Mouse (Mus musculus): ENCODE data around the gene Maml2.

Gene Maml2

GRCm38 (mm10) chr9:13314577-13315004, 16.8 kb downstream of the Maml2 start:
- Histone ChIP-seq H3K4me1 (replicated peaks; ENCODE audit: low read depth, low read length) (no peaks in the 10 kb centered on the region), H3K9me3 (ENCODE audit: low read length) (no peaks in the 10 kb centered on the region), H3K27me3 (ENCODE audit: insufficient read depth, low read length) (no peaks in the 10 kb centered on the region), H3K4me3 (replicated peaks; ENCODE audit: low read length) (no peak overlapping the region), H3K36me3 (ENCODE audit: insufficient read depth, low read length) (no peaks in the 10 kb centered on the region)
- TF ChIP-seq POU5F1 (IDR thresholded peaks at IDR 0.05; ENCODE audit: borderline replicate concordance, low read length) (no peak), CTCF (conservative IDR thresholded peaks at IDR 0.05; ENCODE audit: low read length) (no peak), NANOG (IDR thresholded peaks at IDR 0.05; ENCODE audit: borderline replicate concordance, low read length) (no peak)

- Histone ChIP-seq H3K36me3 (ENCODE audit: insufficient read depth, low read length) (no peaks in the 10 kb centered on the region), H3K4me3 (replicated peaks; ENCODE audit: low read length) (no peak overlapping the region), H3K27me3 (ENCODE audit: insufficient read depth, low read length) (no peaks in the 10 kb centered on the region), H3K9me3 (ENCODE audit: low read length) (no peaks in the 10 kb centered on the region), H3K4me1 (replicated peaks; ENCODE audit: low read depth, low read length) (no peaks in the 10 kb centered on the region)
- TF ChIP-seq POU5F1 (IDR thresholded peaks at IDR 0.05; ENCODE audit: borderline replicate concordance, low read length) (no peak), CTCF (conservative IDR thresholded peaks at IDR 0.05; ENCODE audit: low read length) (no peak), NANOG (IDR thresholded peaks at IDR 0.05; ENCODE audit: borderline replicate concordance, low read length) (no peak)
These were observed 17.6 kb downstream of the Maml2 start for GRCm38 (mm10) chr9:13315393-13315792.

- Histone ChIP-seq H3K36me3 (ENCODE audit: insufficient read depth, low read length) (no peaks in the 10 kb centered on the region), H3K27me3 (ENCODE audit: insufficient read depth, low read length) (no peaks in the 10 kb centered on the region), H3K9me3 (ENCODE audit: low read length) (no peaks in the 10 kb centered on the region), H3K4me3 (replicated peaks; ENCODE audit: low read length) (no peak overlapping the region), H3K4me1 (replicated peaks; ENCODE audit: low read depth, low read length) (peaks cover 7% of the 10 kb centered on the region; the same call in 1 of the 2 replicates)
- TF ChIP-seq CTCF (conservative IDR thresholded peaks at IDR 0.05; ENCODE audit: low read length) (no peak), NANOG (IDR thresholded peaks at IDR 0.05; ENCODE audit: borderline replicate concordance, low read length) (no peak), POU5F1 (IDR thresholded peaks at IDR 0.05; ENCODE audit: borderline replicate concordance, low read length) (no peak)
These were observed 21.8 kb downstream of the Maml2 start for GRCm38 (mm10) chr9:13319566-13319965.

- Histone ChIP-seq H3K4me3 (replicated peaks; ENCODE audit: low read length) (no peak overlapping the region), H3K36me3 (ENCODE audit: insufficient read depth, low read length) (no peaks in the 10 kb centered on the region), H3K27me3 (ENCODE audit: insufficient read depth, low read length) (no peaks in the 10 kb centered on the region), H3K9me3 (ENCODE audit: low read length) (no peaks in the 10 kb centered on the region), H3K4me1 (replicated peaks; ENCODE audit: low read depth, low read length) (peaks cover 7% of the 10 kb centered on the region; the same call in 1 of the 2 replicates)
- TF ChIP-seq POU5F1 (IDR thresholded peaks at IDR 0.05; ENCODE audit: borderline replicate concordance, low read length) (no peak), CTCF (conservative IDR thresholded peaks at IDR 0.05; ENCODE audit: low read length) (no peak), NANOG (IDR thresholded peaks at IDR 0.05; ENCODE audit: borderline replicate concordance, low read length) (no peak)
These were observed 23.1 kb downstream of the Maml2 start for GRCm38 (mm10) chr9:13320800-13321364.

- Histone ChIP-seq H3K4me3 (replicated peaks; ENCODE audit: low read length) (no peak overlapping the region), H3K36me3 (ENCODE audit: insufficient read depth, low read length) (no peaks in the 10 kb centered on the region), H3K9me3 (ENCODE audit: low read length) (no peaks in the 10 kb centered on the region), H3K4me1 (replicated peaks; ENCODE audit: low read depth, low read length) (peaks cover 7% of the 10 kb centered on the region; the same call in 1 of the 2 replicates), H3K27me3 (ENCODE audit: insufficient read depth, low read length) (no peaks in the 10 kb centered on the region)
- TF ChIP-seq POU5F1 (IDR thresholded peaks at IDR 0.05; ENCODE audit: borderline replicate concordance, low read length) (no peak), NANOG (IDR thresholded peaks at IDR 0.05; ENCODE audit: borderline replicate concordance, low read length) (no peak), CTCF (conservative IDR thresholded peaks at IDR 0.05; ENCODE audit: low read length) (no peak)
These were observed 25.3 kb downstream of the Maml2 start for GRCm38 (mm10) chr9:13323074-13323473.

- no peaks in the 10 kb centered on the region for H3K36me3 ChIP-seq (ENCODE audit: insufficient read depth, low read length)
- no peaks in the 10 kb centered on the region for H3K9me3 ChIP-seq (ENCODE audit: low read length)
- TF ChIP-seq CTCF (conservative IDR thresholded peaks at IDR 0.05; ENCODE audit: low read length) (no peak), POU5F1 (IDR thresholded peaks at IDR 0.05; ENCODE audit: borderline replicate concordance, low read length) (no peak), NANOG (IDR thresholded peaks at IDR 0.05; ENCODE audit: borderline replicate concordance, low read length) (no peak)
- H3K4me3 ChIP-seq (replicated peaks; ENCODE audit: low read length) = no peak overlapping the region
- H3K27me3 ChIP-seq (ENCODE audit: insufficient read depth, low read length) = no peaks in the 10 kb centered on the region
- H3K4me1 ChIP-seq (replicated peaks; ENCODE audit: low read depth, low read length) = peaks cover 7% of the 10 kb centered on the region; the same call in 1 of the 2 replicates
These were observed 25.9 kb downstream of the Maml2 start for GRCm38 (mm10) chr9:13323612-13324011.

- no peak for TF ChIP-seq CTCF (conservative IDR thresholded peaks at IDR 0.05; ENCODE audit: low read length)
- TF ChIP-seq POU5F1 (IDR thresholded peaks at IDR 0.05; ENCODE audit: borderline replicate concordance, low read length) = no peak
- TF ChIP-seq NANOG (IDR thresholded peaks at IDR 0.05; ENCODE audit: borderline replicate concordance, low read length) = no peak
- Histone ChIP-seq H3K4me1 (replicated peaks; ENCODE audit: low read depth, low read length) (no peaks in the 10 kb centered on the region), H3K4me3 (replicated peaks; ENCODE audit: low read length) (no peak overlapping the region), H3K27me3 (ENCODE audit: insufficient read depth, low read length) (no peaks in the 10 kb centered on the region), H3K36me3 (ENCODE audit: insufficient read depth, low read length) (no peaks in the 10 kb centered on the region), H3K9me3 (ENCODE audit: low read length) (no peaks in the 10 kb centered on the region)
These were observed 116.5 kb downstream of the Maml2 start for GRCm38 (mm10) chr9:13414230-13414766.

- Histone ChIP-seq H3K4me1 (replicated peaks; ENCODE audit: low read depth, low read length) (no peaks in the 10 kb centered on the region), H3K4me3 (replicated peaks; ENCODE audit: low read length) (no peak overlapping the region), H3K9me3 (ENCODE audit: low read length) (peaks cover 8% of the 10 kb centered on the region; the same call in 1 of the 2 replicates), H3K27me3 (ENCODE audit: insufficient read depth, low read length) (no peaks in the 10 kb centered on the region), H3K36me3 (ENCODE audit: insufficient read depth, low read length) (no peaks in the 10 kb centered on the region)
- TF ChIP-seq POU5F1 (IDR thresholded peaks at IDR 0.05; ENCODE audit: borderline replicate concordance, low read length) = no peak
- no peak for TF ChIP-seq CTCF (conservative IDR thresholded peaks at IDR 0.05; ENCODE audit: low read length)
- no peak for TF ChIP-seq NANOG (IDR thresholded peaks at IDR 0.05; ENCODE audit: borderline replicate concordance, low read length)
These were observed 127.5 kb downstream of the Maml2 start for GRCm38 (mm10) chr9:13425031-13425940.

Data from E14TG2a.4 (cell line).